Mouse (Mus musculus) midbrain, embryonic 11.5 days (tissue): ENCODE data around the gene Ubxn4. TPM values are rescaled to one million over a fixed set of nuclear protein-coding genes. Genes with fewer than 3 reads are reported as not detected.
"Not testable (repeated sequence)": the region's sequence is repeated elsewhere in the genome, so short reads cannot be mapped to it uniquely, and the experiment has no call there.

ENCODE experiments used
- ATAC-seq: fragments of 200-750 bp; cut with Nextera tagmentation; 2 replicates; pipeline ENCODE4 v1.8.0; 2017; ENCODE audit warnings: moderate TSS enrichment, moderate library complexity; ENCODE audit not compliant: low FRiP score
- DNase-seq: peaks from one replicate; pipeline ENCODE4 v3.0.0; 2015; ENCODE audit warnings: low spot score; ENCODE audit errors: missing footprints
- H3K27ac ChIP-seq: fragments of 300-500 bp; sonication (generic); 2 replicates; pipeline ENCODE4 v1.5.1; 2014; ENCODE audit warnings: low read depth, low read length
- H3K27me3 ChIP-seq: fragments of 300-500 bp; sonication (generic); 2 replicates; pipeline ENCODE4 v1.6.1; 2014; ENCODE audit warnings: mild to moderate bottlenecking, low read length, moderate library complexity, mixed read lengths; ENCODE audit not compliant: control insufficient read depth, insufficient read depth
- H3K36me3 ChIP-seq: fragments of 300-500 bp; sonication (generic); 2 replicates; pipeline ENCODE4 v1.6.1; 2014; ENCODE audit warnings: mild to moderate bottlenecking, low read length, moderate library complexity, mixed read lengths; ENCODE audit not compliant: control insufficient read depth, insufficient read depth
- H3K4me1 ChIP-seq: fragments of 300-500 bp; sonication (generic); 2 replicates; pipeline ENCODE4 v1.6.1; 2014; ENCODE audit warnings: low read length; ENCODE audit not compliant: control insufficient read depth, insufficient read depth
- H3K4me2 ChIP-seq: fragments of 300-500 bp; sonication (generic); 2 replicates; pipeline ENCODE4 v1.6.1; 2014; ENCODE audit warnings: mild to moderate bottlenecking, moderate library complexity
- H3K4me3 ChIP-seq: fragments of 300-500 bp; sonication (generic); 2 replicates; pipeline ENCODE4 v1.5.1; 2014; ENCODE audit warnings: low read depth, low read length
- H3K9ac ChIP-seq: fragments of 300-500 bp; sonication (generic); 2 replicates; pipeline ENCODE4 v1.6.1; 2014; ENCODE audit warnings: low read length
- H3K9me3 ChIP-seq: fragments of 300-500 bp; sonication (generic); 2 replicates; pipeline ENCODE4 v1.6.1; 2016; ENCODE audit warnings: low read length; ENCODE audit not compliant: control insufficient read depth
- WGBS: fragments of 180-500 bp; shearing (Covaris S2); extraction: QIAGEN DNeasy Blood & Tissue Kit; methylation state at CpG from one replicate; pipeline ENCODE4 v1.1.7; 2014; 5-methylcytosine and 5-hydroxymethylcytosine counted together
- polyA plus RNA-seq: library from polyadenylated mRNA; unstranded; fragments of >200 nt; fragmentation: Nextera tagmentation; extraction: Ambion mirVana; gene quantifications from 2 replicates; pipeline ENCODE4 v1.2.1, GENCODE M21; 2014

The Ubxn4 gene
- polyA plus RNA-seq, 1 experiment from 2014 or later: 71.1 TPM

DNA sequence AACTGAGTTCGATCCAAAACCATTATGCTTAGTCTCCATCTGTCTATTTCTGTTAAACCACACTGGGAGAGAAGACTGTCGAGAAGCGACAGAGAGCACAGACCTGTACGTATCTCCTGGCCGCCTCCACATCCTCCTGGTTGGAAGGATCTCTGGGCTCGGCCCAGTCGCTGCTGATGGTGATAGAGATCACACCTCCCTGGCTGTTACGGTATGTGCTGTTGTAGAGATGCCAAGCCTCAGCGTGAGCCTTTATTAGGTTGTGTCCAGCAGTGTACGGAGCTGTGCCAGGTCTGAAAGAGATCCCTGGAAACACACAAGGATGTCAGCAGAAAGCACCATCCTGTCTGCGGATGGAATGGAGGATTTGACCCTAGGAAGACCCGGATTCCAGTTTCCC, 49.8 kb downstream of the Ubxn4 start:
- no peak for DNase-seq
- ATAC-seq: no peak
- Histone ChIP-seq H3K9ac (no peak overlapping the region), H3K4me1 (no peaks in the 10 kb centered on the region), H3K4me2 (no peak overlapping the region), H3K27ac (no peak overlapping the region), H3K36me3 (no peaks in the 10 kb centered on the region), H3K4me3 (no peak overlapping the region), H3K9me3 (no peaks in the 10 kb centered on the region), H3K27me3 (no peaks in the 10 kb centered on the region)
- 92% methylated on average over 12 of the region's 12 CpGs for WGBS

GRCm38 (mm10) chr1:128295296-128295695, 51.5 kb downstream of the Ubxn4 start:
- H3K4me2 ChIP-seq: no peak overlapping the region
- H3K27me3 ChIP-seq: no peaks in the 10 kb centered on the region
- DNase-seq (no peak), ATAC-seq (peak; percentile 23; the same call in 1 of the 2 replicates)
- no peaks in the 10 kb centered on the region for H3K4me1 ChIP-seq
- H3K36me3 ChIP-seq: no peaks in the 10 kb centered on the region
- H3K27ac ChIP-seq: no peak overlapping the region
- 91% methylated on average over 8 of the region's 8 CpGs for WGBS
- H3K4me3 ChIP-seq: no peak overlapping the region
- H3K9ac ChIP-seq: no peak overlapping the region
- no peaks in the 10 kb centered on the region for H3K9me3 ChIP-seq

GRCm38 (mm10) chr1:128295717-128296528, 52.2 kb downstream of the Ubxn4 start:
- peak; percentile 43; the same call in 1 of the 2 replicates for ATAC-seq

GRCm38 (mm10) chr1:128303900-128304299, 60.1 kb downstream of the Ubxn4 start:
- ATAC-seq (no peak), DNase-seq (peak; percentile 64)
- WGBS: 90% methylated on average over 16 of the region's 16 CpGs
- no peak overlapping the region for H3K4me3 ChIP-seq
- no peak overlapping the region for H3K4me2 ChIP-seq
- no peaks in the 10 kb centered on the region for H3K4me1 ChIP-seq
- no peaks in the 10 kb centered on the region for H3K9me3 ChIP-seq
- no peak overlapping the region for H3K27ac ChIP-seq
- no peaks in the 10 kb centered on the region for H3K36me3 ChIP-seq
- no peaks in the 10 kb centered on the region for H3K27me3 ChIP-seq
- no peak overlapping the region for H3K9ac ChIP-seq

More at GRCm38 (mm10) chr1:128295717-128296528, 52.2 kb downstream of the Ubxn4 start:
- Histone ChIP-seq H3K36me3 (no peaks in the 10 kb centered on the region), H3K4me3 (no peak overlapping the region), H3K9me3 (no peaks in the 10 kb centered on the region), H3K4me1 (no peaks in the 10 kb centered on the region), H3K4me2 (no peak overlapping the region), H3K9ac (no peak overlapping the region), H3K27me3 (no peaks in the 10 kb centered on the region), H3K27ac (no peak overlapping the region)
- WGBS: 71% methylated on average over 5 of the region's 5 CpGs
- no peak for DNase-seq

DNA sequence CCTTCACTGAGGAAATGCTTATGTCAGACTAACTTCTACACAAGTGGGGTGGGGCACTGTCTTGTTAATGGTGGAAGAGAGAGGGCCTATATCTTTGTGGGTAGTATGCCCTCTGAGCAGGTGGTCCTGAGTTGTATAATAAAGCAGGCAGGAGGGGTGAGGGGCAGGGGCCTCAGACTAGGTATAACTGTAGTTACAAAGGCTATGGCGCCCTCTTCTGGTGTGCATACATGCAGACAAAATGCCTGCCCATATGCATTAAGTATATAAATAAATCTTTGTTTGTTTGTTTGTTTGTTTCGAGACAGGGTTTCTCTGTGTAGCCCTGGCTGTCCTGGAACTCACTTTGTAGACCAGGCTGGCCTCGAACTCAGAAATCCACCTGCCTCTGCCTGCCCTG, 65.3 kb downstream of the Ubxn4 start:
- H3K4me3 ChIP-seq: no peak overlapping the region
- H3K27ac ChIP-seq: no peak overlapping the region
- DNase-seq: peak; percentile 33
- no peak overlapping the region for H3K9ac ChIP-seq
- WGBS: 71% methylated on average over 3 of the region's 3 CpGs
- no peak for ATAC-seq
- H3K36me3 ChIP-seq: no peaks in the 10 kb centered on the region
- H3K4me2 ChIP-seq: no peak overlapping the region
- no peaks in the 10 kb centered on the region for H3K27me3 ChIP-seq
- no peaks in the 10 kb centered on the region for H3K9me3 ChIP-seq
- no peaks in the 10 kb centered on the region for H3K4me1 ChIP-seq

DNA sequence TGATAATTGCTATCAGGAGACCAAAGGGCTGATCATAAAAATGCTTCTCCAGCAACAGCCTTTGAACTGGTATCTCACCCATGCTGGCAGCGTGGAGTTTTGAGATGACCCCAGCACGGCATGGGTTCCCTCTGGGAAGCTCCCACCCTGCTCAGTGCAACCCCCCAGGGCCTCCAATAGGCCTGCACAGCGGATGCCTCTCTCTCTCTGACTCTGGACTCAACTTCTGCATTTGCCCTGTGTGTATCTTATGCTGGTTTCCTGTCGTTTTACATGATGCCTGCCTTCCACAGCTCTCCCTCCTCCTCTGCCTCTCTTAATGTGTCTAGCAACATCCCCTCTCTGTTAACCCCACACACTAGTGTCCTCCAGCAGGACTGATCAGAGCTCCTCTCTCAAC, 70.9 kb downstream of the Ubxn4 start:
- H3K27me3 ChIP-seq: no peaks in the 10 kb centered on the region
- no peaks in the 10 kb centered on the region for H3K9me3 ChIP-seq
- ATAC-seq: no peak
- H3K4me1 ChIP-seq: no peaks in the 10 kb centered on the region
- no peaks in the 10 kb centered on the region for H3K36me3 ChIP-seq
- no peak overlapping the region for H3K4me3 ChIP-seq
- H3K27ac ChIP-seq: no peak overlapping the region
- H3K9ac ChIP-seq: no peak overlapping the region
- WGBS: 75% methylated on average over 4 of the region's 4 CpGs
- DNase-seq: no peak
- H3K4me2 ChIP-seq: no peak overlapping the region

GRCm38 (mm10) chr1:128319266-128319665, 75.5 kb downstream of the Ubxn4 start:
- not testable (repeated sequence) for H3K4me1 ChIP-seq, H3K4me2 ChIP-seq, H3K4me3 ChIP-seq, H3K9me3 ChIP-seq, H3K27me3 ChIP-seq, H3K36me3 ChIP-seq, H3K9ac ChIP-seq, H3K27ac ChIP-seq, ATAC-seq
- peak; percentile 4 for DNase-seq
- WGBS: 91% methylated on average over 6 of the region's 6 CpGs

GRCm38 (mm10) chr1:128323026-128323643, 79.4 kb downstream of the Ubxn4 start:
- Histone ChIP-seq H3K9me3 (no peaks in the 10 kb centered on the region), H3K4me2 (no peak overlapping the region), H3K4me1 (no peaks in the 10 kb centered on the region), H3K9ac (no peak overlapping the region), H3K36me3 (no peaks in the 10 kb centered on the region; the same call in 1 of the 2 replicates), H3K27me3 (no peaks in the 10 kb centered on the region), H3K27ac (no peak overlapping the region), H3K4me3 (no peak overlapping the region)
- 89% methylated on average over 8 of the region's 8 CpGs for WGBS
- DNase-seq: no peak
- ATAC-seq: no peak

- H3K9ac ChIP-seq: no peak overlapping the region
- 86% methylated on average over 2 of the region's 2 CpGs for WGBS
- H3K27me3 ChIP-seq: no peaks in the 10 kb centered on the region
- no peaks in the 10 kb centered on the region for H3K9me3 ChIP-seq
- H3K27ac ChIP-seq: no peak overlapping the region
- H3K36me3 ChIP-seq: no peaks in the 10 kb centered on the region; the same call in 1 of the 2 replicates
- H3K4me3 ChIP-seq: no peak overlapping the region
- no peak overlapping the region for H3K4me2 ChIP-seq
- H3K4me1 ChIP-seq: no peaks in the 10 kb centered on the region
- no peak for DNase-seq
- no peak for ATAC-seq
Observed at GRCm38 (mm10) chr1:128324776-128325175, 81.0 kb downstream of the Ubxn4 start.
